Mouse (Mus musculus): Measurements from ENCODE around the gene Nbl1. TPM values are rescaled to one million over a fixed set of nuclear protein-coding genes. Genes with fewer than 3 reads are reported as not detected.
A peak's percentile ranks its signal among the peaks of the same experiment; 100 is the strongest.

Nbl1 gene
- total and polyA plus RNA-seq, 3 experiments, result 21.9 to 29.1 (median 24.0) TPM

- H3K4me3 ChIP-seq, result no peak overlapping the region
- H3K4me1 ChIP-seq (ENCODE audit: control insufficient read depth, insufficient read depth, low read length), result peaks cover 2% of the 10 kb centered on the region; the same call in 1 of the 2 replicates
- no peaks in the 10 kb centered on the region for H3K36me3 ChIP-seq (ENCODE audit: control insufficient read depth, insufficient read depth, low read length)
- no peak overlapping the region for H3K9ac ChIP-seq (ENCODE audit: low read depth, low read length)
- no peak for DNase-seq
- no peaks in the 10 kb centered on the region for H3K27me3 ChIP-seq (ENCODE audit: control insufficient read depth, insufficient read depth, low read length)
- H3K27ac ChIP-seq, result no peak overlapping the region
- no peaks in the 10 kb centered on the region for H3K79me2 ChIP-seq (replicated peaks; ENCODE audit: control insufficient read depth, insufficient read depth, low read length)
- TF ChIP-seq CTCF (IDR thresholded peaks at IDR 0.05) (no peak), POLR2A (IDR thresholded peaks at IDR 0.05; ENCODE audit: insufficient read depth, low read depth, low read length) (no peak), EP300 (IDR thresholded peaks at IDR 0.05; ENCODE audit: insufficient read depth, low read depth, low read length) (no peak)
- WGBS, result 77% methylated on average over 5 of the region's 5 CpGs
- intact Hi-C loops (cut with DNase I), result no loop called here
Measured at GRCm38 (mm10) chr4:139057291-139057690, 35.5 kb downstream of the Nbl1 start.

DNA sequence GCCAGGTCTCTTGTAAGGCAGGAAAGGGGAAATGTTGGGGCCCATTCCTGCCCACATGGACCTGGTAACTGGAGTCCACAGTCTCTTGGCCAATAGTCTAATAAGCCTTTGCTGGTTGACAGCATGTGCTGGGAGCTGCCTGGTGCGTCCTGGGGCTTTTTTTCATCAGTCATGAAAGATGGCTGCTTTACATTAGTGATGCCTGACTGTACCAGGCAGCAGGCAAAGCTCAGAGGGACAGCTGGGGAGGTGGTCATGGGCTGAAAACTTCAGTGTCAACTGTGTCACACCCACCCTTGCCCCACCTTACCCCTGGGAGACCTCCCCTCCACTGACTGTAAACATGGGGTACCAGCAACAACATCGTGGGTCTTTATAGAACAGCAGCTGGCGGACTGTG, 37.0 kb downstream of the Nbl1 start:
- Histone ChIP-seq H3K27ac (no peak overlapping the region), H3K4me3 (no peak overlapping the region), H3K79me2 (replicated peaks; ENCODE audit: control insufficient read depth, insufficient read depth, low read length) (no peaks in the 10 kb centered on the region), H3K36me3 (ENCODE audit: control insufficient read depth, insufficient read depth, low read length) (no peaks in the 10 kb centered on the region), H3K4me1 (ENCODE audit: control insufficient read depth, insufficient read depth, low read length) (peaks cover 2% of the 10 kb centered on the region; the same call in 1 of the 2 replicates), H3K27me3 (ENCODE audit: control insufficient read depth, insufficient read depth, low read length) (no peaks in the 10 kb centered on the region), H3K9ac (ENCODE audit: low read depth, low read length) (no peak overlapping the region)
- DNase-seq, result no peak
- TF ChIP-seq POLR2A (IDR thresholded peaks at IDR 0.05; ENCODE audit: insufficient read depth, low read depth, low read length), result no peak
- 83% methylated on average over 3 of the region's 3 CpGs for WGBS
- intact Hi-C loops (cut with DNase I), result no loop called here

DNA sequence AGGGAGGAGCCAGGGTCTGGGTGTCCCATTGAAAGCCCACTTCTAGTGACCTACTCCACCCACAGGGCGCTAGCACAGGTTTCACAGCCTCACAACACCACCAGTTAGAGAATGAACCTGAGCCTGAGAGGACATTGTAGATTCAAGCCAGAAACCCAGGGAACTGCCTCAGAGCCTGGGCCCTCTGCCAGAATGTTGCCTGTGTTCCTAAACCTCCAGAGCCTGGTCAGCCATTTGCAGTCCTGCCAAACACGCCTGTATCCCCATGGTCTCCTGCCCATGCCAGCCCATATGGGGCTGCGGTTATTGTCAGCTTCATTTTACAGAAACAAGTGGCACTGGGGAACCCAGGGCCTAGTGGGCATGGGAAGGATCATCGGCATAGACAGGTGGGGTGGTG, 37.5 kb downstream of the Nbl1 start:
- no peak overlapping the region for H3K27ac ChIP-seq
- H3K79me2 ChIP-seq (replicated peaks; ENCODE audit: control insufficient read depth, insufficient read depth, low read length), result no peaks in the 10 kb centered on the region
- H3K9ac ChIP-seq (ENCODE audit: low read depth, low read length), result no peak overlapping the region
- peak in 1 of 2 experiments; percentile 48 for DNase-seq
- intact Hi-C loops (cut with DNase I), result no loop called here
- peaks cover 2% of the 10 kb centered on the region; the same call in 1 of the 2 replicates for H3K4me1 ChIP-seq (ENCODE audit: control insufficient read depth, insufficient read depth, low read length)
- WGBS, result 67% methylated on average over 4 of the region's 4 CpGs
- no peaks in the 10 kb centered on the region for H3K27me3 ChIP-seq (ENCODE audit: control insufficient read depth, insufficient read depth, low read length)
- TF ChIP-seq EP300 (IDR thresholded peaks at IDR 0.05; ENCODE audit: insufficient read depth, low read depth, low read length) (no peak), CTCF (IDR thresholded peaks at IDR 0.05) (no peak), POLR2A (IDR thresholded peaks at IDR 0.05; ENCODE audit: insufficient read depth, low read depth, low read length) (no peak)
- H3K36me3 ChIP-seq (ENCODE audit: control insufficient read depth, insufficient read depth, low read length), result no peaks in the 10 kb centered on the region
- H3K4me3 ChIP-seq, result no peak overlapping the region

- Histone ChIP-seq H3K4me3 (no peak overlapping the region), H3K27me3 (ENCODE audit: control insufficient read depth, insufficient read depth, low read length) (no peaks in the 10 kb centered on the region), H3K4me1 (ENCODE audit: control insufficient read depth, insufficient read depth, low read length) (peaks cover 2% of the 10 kb centered on the region; the same call in 1 of the 2 replicates), H3K36me3 (ENCODE audit: control insufficient read depth, insufficient read depth, low read length) (no peaks in the 10 kb centered on the region), H3K27ac (no peak overlapping the region), H3K9ac (ENCODE audit: low read depth, low read length) (no peak overlapping the region), H3K79me2 (replicated peaks; ENCODE audit: control insufficient read depth, insufficient read depth, low read length) (no peaks in the 10 kb centered on the region)
- peak in 1 of 2 experiments; percentile 37 for DNase-seq
- TF ChIP-seq CTCF (IDR thresholded peaks at IDR 0.05) (peak; percentile 56), POLR2A (IDR thresholded peaks at IDR 0.05; ENCODE audit: insufficient read depth, low read depth, low read length) (no peak), EP300 (IDR thresholded peaks at IDR 0.05; ENCODE audit: insufficient read depth, low read depth, low read length) (no peak)
- intact Hi-C loops (cut with DNase I), result no loop called here
- 47% methylated on average over 9 of the region's 9 CpGs for WGBS
Measured at GRCm38 (mm10) chr4:139054300-139054923, 38.4 kb downstream of the Nbl1 start.

GRCm38 (mm10) chr4:139053391-139053790, 39.4 kb downstream of the Nbl1 start:
- DNase-seq, result no peak
- H3K4me1 ChIP-seq (ENCODE audit: control insufficient read depth, insufficient read depth, low read length), result peaks cover 2% of the 10 kb centered on the region; the same call in 1 of the 2 replicates
- no peak overlapping the region for H3K9ac ChIP-seq (ENCODE audit: low read depth, low read length)
- H3K27ac ChIP-seq, result no peak overlapping the region
- H3K4me3 ChIP-seq, result no peak overlapping the region
- no peak for TF ChIP-seq CTCF (IDR thresholded peaks at IDR 0.05)
- no peak for TF ChIP-seq EP300 (IDR thresholded peaks at IDR 0.05; ENCODE audit: insufficient read depth, low read depth, low read length)
- TF ChIP-seq POLR2A (IDR thresholded peaks at IDR 0.05; ENCODE audit: insufficient read depth, low read depth, low read length), result no peak
- 81% methylated on average over 5 of the region's 5 CpGs for WGBS
- H3K36me3 ChIP-seq (ENCODE audit: control insufficient read depth, insufficient read depth, low read length), result no peaks in the 10 kb centered on the region
- H3K27me3 ChIP-seq (ENCODE audit: control insufficient read depth, insufficient read depth, low read length), result no peaks in the 10 kb centered on the region
- intact Hi-C loops (cut with DNase I), result no loop called here
- no peaks in the 10 kb centered on the region for H3K79me2 ChIP-seq (replicated peaks; ENCODE audit: control insufficient read depth, insufficient read depth, low read length)

DNA sequence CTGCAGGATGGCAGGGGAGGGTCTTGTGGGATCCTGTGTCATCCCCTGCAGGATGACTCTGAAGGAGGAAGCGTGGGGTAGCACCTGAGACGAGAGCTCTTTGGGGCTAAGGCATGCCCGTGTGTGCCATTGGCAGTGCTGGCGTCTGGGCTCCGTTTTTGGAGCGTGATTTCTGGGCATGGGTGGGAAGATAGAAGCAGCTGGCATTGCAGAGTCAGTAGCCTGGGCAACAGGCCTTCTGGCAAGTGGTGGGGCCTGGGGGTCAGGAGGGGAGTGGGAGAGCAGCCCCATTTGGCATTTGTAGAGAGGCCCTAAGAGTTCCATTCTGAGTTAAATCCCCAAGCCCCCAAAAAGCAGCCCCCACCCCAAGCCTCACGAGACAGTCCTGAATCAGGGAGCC, 40.0 kb downstream of the Nbl1 start:
- WGBS, result 82% methylated on average over 7 of the region's 7 CpGs
- H3K79me2 ChIP-seq (replicated peaks; ENCODE audit: control insufficient read depth, insufficient read depth, low read length), result no peaks in the 10 kb centered on the region
- intact Hi-C loops (cut with DNase I), result no loop called here

More for the DNA sequence above, 40.0 kb downstream of the Nbl1 start:
- Histone ChIP-seq H3K27me3 (ENCODE audit: control insufficient read depth, insufficient read depth, low read length) (no peaks in the 10 kb centered on the region), H3K27ac (no peak overlapping the region), H3K9ac (ENCODE audit: low read depth, low read length) (no peak overlapping the region), H3K4me3 (no peak overlapping the region), H3K36me3 (ENCODE audit: control insufficient read depth, insufficient read depth, low read length) (no peaks in the 10 kb centered on the region), H3K4me1 (ENCODE audit: control insufficient read depth, insufficient read depth, low read length) (peaks cover 2% of the 10 kb centered on the region; the same call in 1 of the 2 replicates)
- TF ChIP-seq EP300 (IDR thresholded peaks at IDR 0.05; ENCODE audit: insufficient read depth, low read depth, low read length), result no peak
- no peak for TF ChIP-seq POLR2A (IDR thresholded peaks at IDR 0.05; ENCODE audit: insufficient read depth, low read depth, low read length)
- no peak for TF ChIP-seq CTCF (IDR thresholded peaks at IDR 0.05)
- no peak for DNase-seq
